Mouse (Mus musculus): ENCODE results near the gene Ttc9b. TPM values are rescaled to one million over a fixed set of nuclear protein-coding genes. Genes with fewer than 3 reads are reported as not detected.
A peak's percentile ranks its signal among the peaks of the same experiment; 100 is the strongest.

The Ttc9b gene
- polyA plus RNA-seq, 1 experiment from 2014 or later, result 0.25 TPM

GRCm38 (mm10) chr7:27644471-27644870 lies 9.2 kb upstream of the Ttc9b start:
- H3K4me2 ChIP-seq, result no peak overlapping the region
- ATAC-seq (ENCODE audit: extremely low read depth, insufficient number of reproducible peaks, low FRiP score, low TSS enrichment), result no peak
- H3K4me1 ChIP-seq, result no peaks in the 10 kb centered on the region
- no peak overlapping the region for H3K9ac ChIP-seq
- no peaks in the 10 kb centered on the region for H3K27me3 ChIP-seq (replicated peaks)
- H3K9me3 ChIP-seq, result no peaks in the 10 kb centered on the region
- peaks cover 2% of the 10 kb centered on the region for H3K36me3 ChIP-seq
- no peak overlapping the region for H3K4me3 ChIP-seq
- no peak overlapping the region for H3K27ac ChIP-seq (replicated peaks)
- WGBS, result 41% methylated on average over 1 of the region's 1 CpGs

GRCm38 (mm10) chr7:27646516-27646915 lies 7.2 kb upstream of the Ttc9b start:
- Histone ChIP-seq H3K4me3 (no peak overlapping the region), H3K4me2 (no peak overlapping the region), H3K4me1 (no peaks in the 10 kb centered on the region), H3K27ac (replicated peaks) (no peak overlapping the region), H3K27me3 (replicated peaks) (peaks cover 17% of the 10 kb centered on the region), H3K36me3 (no peaks in the 10 kb centered on the region), H3K9ac (no peak overlapping the region), H3K9me3 (no peaks in the 10 kb centered on the region)
- WGBS, result 75% methylated on average over 7 of the region's 7 CpGs
- ATAC-seq (ENCODE audit: extremely low read depth, insufficient number of reproducible peaks, low FRiP score, low TSS enrichment), result no peak

GRCm38 (mm10) chr7:27647281-27648002 lies 6.3 kb upstream of the Ttc9b start:
- no peak overlapping the region for H3K4me3 ChIP-seq
- no peaks in the 10 kb centered on the region for H3K4me1 ChIP-seq
- 65% methylated on average over 6 of the region's 6 CpGs for WGBS
- no peak overlapping the region for H3K9ac ChIP-seq
- peaks cover 27% of the 10 kb centered on the region for H3K27me3 ChIP-seq (replicated peaks)
- ATAC-seq (ENCODE audit: extremely low read depth, insufficient number of reproducible peaks, low FRiP score, low TSS enrichment), result no peak
- no peaks in the 10 kb centered on the region for H3K9me3 ChIP-seq
- no peak overlapping the region for H3K4me2 ChIP-seq
- no peak overlapping the region for H3K27ac ChIP-seq (replicated peaks)
- H3K36me3 ChIP-seq, result no peaks in the 10 kb centered on the region

GRCm38 (mm10) chr7:27649723-27650122 lies 4.0 kb upstream of the Ttc9b start:
- WGBS, result 79% methylated on average over 11 of the region's 11 CpGs
- Histone ChIP-seq H3K27me3 (replicated peaks) (peaks cover 49% of the 10 kb centered on the region), H3K9me3 (no peaks in the 10 kb centered on the region), H3K4me3 (no peak overlapping the region), H3K9ac (no peak overlapping the region), H3K4me2 (no peak overlapping the region), H3K27ac (replicated peaks) (no peak overlapping the region), H3K36me3 (no peaks in the 10 kb centered on the region), H3K4me1 (peaks cover 6% of the 10 kb centered on the region)
- ATAC-seq (ENCODE audit: extremely low read depth, insufficient number of reproducible peaks, low FRiP score, low TSS enrichment), result no peak

- H3K4me3 ChIP-seq, result 0 out of 2 replicates have a peak overlapping the region, but pooled peaks have one; percentile 13
- H3K27me3 ChIP-seq (replicated peaks), result peaks cover 62% of the 10 kb centered on the region
- H3K27ac ChIP-seq (replicated peaks), result no peak overlapping the region
- H3K9me3 ChIP-seq, result no peaks in the 10 kb centered on the region
- no peaks in the 10 kb centered on the region for H3K36me3 ChIP-seq
- WGBS, result 4% methylated on average over 10 of the region's 10 CpGs
- peak overlapping the region; percentile 35 for H3K4me2 ChIP-seq
- no peak overlapping the region for H3K9ac ChIP-seq
- ATAC-seq (ENCODE audit: extremely low read depth, insufficient number of reproducible peaks, low FRiP score, low TSS enrichment), result no peak
- H3K4me1 ChIP-seq, result peaks cover 8% of the 10 kb centered on the region
Observed at GRCm38 (mm10) chr7:27650949-27651348, 2.8 kb upstream of the Ttc9b start.

- Histone ChIP-seq H3K4me1 (peaks cover 9% of the 10 kb centered on the region), H3K4me3 (no peak overlapping the region), H3K9ac (no peak overlapping the region), H3K36me3 (peaks cover 20% of the 10 kb centered on the region), H3K27ac (replicated peaks) (no peak overlapping the region), H3K27me3 (replicated peaks) (peaks cover 97% of the 10 kb centered on the region), H3K9me3 (no peaks in the 10 kb centered on the region), H3K4me2 (no peak overlapping the region)
- ATAC-seq (ENCODE audit: extremely low read depth, insufficient number of reproducible peaks, low FRiP score, low TSS enrichment), result no peak
- 56% methylated on average over 20 of the region's 20 CpGs for WGBS
Observed at GRCm38 (mm10) chr7:27654607-27655276, 1.0 kb downstream of the Ttc9b start.

GRCm38 (mm10) chr7:27655545-27655944 lies 1.8 kb downstream of the Ttc9b start:
- Histone ChIP-seq H3K9ac (no peak overlapping the region), H3K36me3 (peaks cover 21% of the 10 kb centered on the region), H3K4me3 (no peak overlapping the region), H3K9me3 (no peaks in the 10 kb centered on the region), H3K27ac (replicated peaks) (no peak overlapping the region), H3K4me2 (no peak overlapping the region), H3K27me3 (replicated peaks) (peaks cover 98% of the 10 kb centered on the region), H3K4me1 (peaks cover 9% of the 10 kb centered on the region)
- WGBS, result 14% methylated on average over 11 of the region's 11 CpGs
- no peak for ATAC-seq (ENCODE audit: extremely low read depth, insufficient number of reproducible peaks, low FRiP score, low TSS enrichment)

- Histone ChIP-seq H3K4me2 (no peak overlapping the region), H3K4me1 (peaks cover 9% of the 10 kb centered on the region), H3K9me3 (no peaks in the 10 kb centered on the region), H3K9ac (no peak overlapping the region), H3K27me3 (replicated peaks) (peaks cover 100% of the 10 kb centered on the region), H3K4me3 (no peak overlapping the region), H3K36me3 (peaks cover 31% of the 10 kb centered on the region), H3K27ac (replicated peaks) (no peak overlapping the region)
- no peak for ATAC-seq (ENCODE audit: extremely low read depth, insufficient number of reproducible peaks, low FRiP score, low TSS enrichment)
- 84% methylated on average over 13 of the region's 16 CpGs for WGBS
Observed at GRCm38 (mm10) chr7:27656600-27656999, 2.9 kb downstream of the Ttc9b start.

GRCm38 (mm10) chr7:27657824-27658395 lies 4.2 kb downstream of the Ttc9b start:
- no peaks in the 10 kb centered on the region for H3K9me3 ChIP-seq
- no peak overlapping the region for H3K27ac ChIP-seq (replicated peaks)
- ATAC-seq (ENCODE audit: extremely low read depth, insufficient number of reproducible peaks, low FRiP score, low TSS enrichment), result no peak
- H3K4me2 ChIP-seq, result peak overlapping the region; percentile 27; the same call in 1 of the 2 replicates
- peaks cover 35% of the 10 kb centered on the region for H3K36me3 ChIP-seq
- H3K4me3 ChIP-seq, result peak overlapping the region; percentile 9; the same call in 1 of the 2 replicates
- peaks cover 9% of the 10 kb centered on the region for H3K4me1 ChIP-seq
- peaks cover 92% of the 10 kb centered on the region for H3K27me3 ChIP-seq (replicated peaks)
- WGBS, result 15% methylated on average over 53 of the region's 53 CpGs
- peak overlapping the region; percentile 28; the same call in 1 of the 2 replicates for H3K9ac ChIP-seq

GRCm38 (mm10) chr7:27658712-27659663 lies 5.3 kb downstream of the Ttc9b start:
- Histone ChIP-seq H3K36me3 (peaks cover 38% of the 10 kb centered on the region), H3K9ac (no peak overlapping the region), H3K27ac (replicated peaks) (no peak overlapping the region), H3K27me3 (replicated peaks) (peaks cover 86% of the 10 kb centered on the region), H3K4me3 (no peak overlapping the region), H3K4me1 (peaks cover 6% of the 10 kb centered on the region), H3K4me2 (no peak overlapping the region), H3K9me3 (no peaks in the 10 kb centered on the region)
- 45% methylated on average over 14 of the region's 14 CpGs for whole genome bisulfite sequencing
- ATAC-seq (ENCODE audit: extremely low read depth, insufficient number of reproducible peaks, low FRiP score, low TSS enrichment), result no peak

- no peak overlapping the region for H3K9ac ChIP-seq
- no peaks in the 10 kb centered on the region for H3K9me3 ChIP-seq
- no peak for ATAC-seq (ENCODE audit: extremely low read depth, insufficient number of reproducible peaks, low FRiP score, low TSS enrichment)
- peaks cover 80% of the 10 kb centered on the region for H3K27me3 ChIP-seq (replicated peaks)
- 74% methylated on average over 4 of the region's 4 CpGs for WGBS
- H3K4me1 ChIP-seq, result no peaks in the 10 kb centered on the region; the same call in 1 of the 2 replicates
- H3K4me2 ChIP-seq, result no peak overlapping the region
- H3K27ac ChIP-seq (replicated peaks), result no peak overlapping the region
- H3K4me3 ChIP-seq, result no peak overlapping the region
- peaks cover 42% of the 10 kb centered on the region for H3K36me3 ChIP-seq
Observed at GRCm38 (mm10) chr7:27662038-27662437, 8.3 kb downstream of the Ttc9b start.

All from heart, embryonic 13.5 days (tissue).